Mouse (Mus musculus): Measurements from ENCODE around the gene Gal3st4. TPM values are rescaled to one million over a fixed set of nuclear protein-coding genes. Genes with fewer than 3 reads are reported as not detected.

Gene Gal3st4
- polyA plus RNA-seq, 1 experiment: 0.06 TPM

DNA sequence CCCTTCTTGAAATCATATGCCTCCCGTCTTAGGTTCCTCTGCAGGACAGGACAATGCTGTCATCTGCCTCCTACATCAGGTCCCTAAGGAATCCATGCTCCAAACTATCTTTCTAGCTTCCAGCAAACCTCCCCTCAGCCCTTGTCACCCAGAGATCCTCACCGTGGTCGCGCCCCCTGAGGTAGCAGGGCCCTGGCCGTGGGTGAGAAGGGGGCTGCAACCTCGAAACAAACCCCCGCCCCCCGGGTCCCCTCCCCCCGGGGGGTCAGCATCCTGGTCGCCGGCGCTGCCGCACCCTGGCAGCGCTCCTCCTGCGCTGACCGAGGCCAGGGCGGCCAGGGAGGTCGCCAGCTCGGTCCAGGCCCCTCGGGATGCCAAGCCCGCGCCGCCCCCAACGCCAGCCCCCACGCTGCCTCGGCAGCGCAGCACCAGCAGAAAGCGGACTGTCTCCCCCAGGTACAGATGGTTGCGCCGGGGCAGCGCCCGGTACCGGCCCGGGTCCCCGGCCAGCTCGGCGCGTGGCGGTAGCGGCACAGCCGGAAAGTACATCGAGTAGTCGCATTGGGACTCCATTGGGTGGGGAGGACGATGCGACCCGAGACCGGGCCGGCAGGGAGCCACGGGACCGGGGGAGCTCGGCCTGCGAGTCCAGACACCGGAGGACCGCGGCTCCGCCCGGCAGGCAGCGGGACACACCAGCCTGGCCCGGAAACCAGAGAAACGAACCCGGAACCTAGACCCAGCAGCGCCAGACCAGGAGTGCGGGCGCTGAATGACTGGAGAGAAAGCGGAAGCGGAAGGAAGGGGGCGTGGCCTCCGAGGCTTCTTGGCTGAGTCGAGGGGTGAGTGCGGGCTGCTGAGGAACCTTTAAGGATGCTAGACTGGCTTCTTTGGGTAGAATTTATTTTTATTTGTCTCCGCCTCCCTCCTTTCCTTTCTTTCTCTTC, 9.1 kb downstream of the Gal3st4 start, which contains the start of gene BC037034:
TSS of gene BC037034 (minus strand) at position 774 of the 947 bp plus-strand sequence.
- no peaks in the 10 kb centered on the region for H3K27me3 ChIP-seq (ENCODE audit: control insufficient read depth, insufficient read depth, low read length)
- DNase-seq (ENCODE audit: low read depth in 1 of 2, low spot score in 2 of 2): peak; percentile 81 to 92
- H3K4me1 ChIP-seq (ENCODE audit: control insufficient read depth, insufficient read depth, insufficient read length): peaks cover 17% of the 10 kb centered on the region; the same call in 1 of the 2 replicates
- peaks cover 26% of the 10 kb centered on the region for H3K36me3 ChIP-seq (ENCODE audit: control insufficient read depth, insufficient read depth, low read length)
- WGBS: under 1% methylated on average over 67 of the region's 71 CpGs
- peak within 1 kb of the TSS; percentile 88 for H3K4me3 ChIP-seq (ENCODE audit: extremely low read depth, insufficient read depth, insufficient read length)
- TF ChIP-seq POLR2A (IDR thresholded peaks at IDR 0.05; ENCODE audit: low read depth, low read length) (peak; percentile 56), CTCF (IDR thresholded peaks at IDR 0.05; ENCODE audit: extremely low read depth, insufficient read depth, insufficient read length, insufficient replicate concordance) (no peak)
- peak within 1 kb of the TSS; percentile 86 for H3K27ac ChIP-seq (ENCODE audit: insufficient read depth, low read length)

DNA sequence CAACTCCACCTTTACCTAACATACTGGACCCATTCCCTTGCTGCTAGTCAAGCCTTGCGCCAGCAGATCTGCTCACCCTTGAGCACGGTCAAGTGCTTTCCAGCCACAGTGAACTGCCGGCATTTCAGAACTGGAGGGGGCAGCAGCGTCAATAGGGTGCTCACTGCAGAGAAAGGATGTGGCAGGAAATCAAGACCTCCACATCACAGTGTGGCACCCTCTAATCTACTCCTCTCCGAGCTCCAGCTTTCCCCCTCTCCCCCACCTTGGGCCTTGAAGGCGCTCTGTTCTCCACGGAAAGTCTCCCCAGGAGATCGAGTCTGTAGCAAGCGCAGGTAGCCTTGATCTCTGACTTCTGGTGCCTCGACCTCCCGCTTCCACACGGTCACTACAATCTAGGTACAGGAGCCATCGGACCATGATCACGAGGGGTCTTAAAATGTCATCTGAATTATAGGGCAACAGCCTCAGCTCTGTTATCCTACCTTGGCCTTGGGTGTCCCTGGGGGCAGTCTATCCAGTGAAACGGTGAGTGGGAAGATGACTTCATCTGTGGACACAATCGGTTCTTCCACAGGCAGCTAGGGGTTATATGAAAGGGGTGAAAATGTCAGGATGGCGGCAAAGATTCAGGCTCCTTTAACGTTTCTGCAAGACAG, 9.9 kb downstream of the Gal3st4 start:
- 32% methylated on average over 18 of the region's 18 CpGs for WGBS
- TF ChIP-seq CTCF (IDR thresholded peaks at IDR 0.05; ENCODE audit: extremely low read depth, insufficient read depth, insufficient read length, insufficient replicate concordance) (no peak), POLR2A (IDR thresholded peaks at IDR 0.05; ENCODE audit: low read depth, low read length) (no peak)
- peak overlapping the region; percentile 88 for H3K4me3 ChIP-seq (ENCODE audit: extremely low read depth, insufficient read depth, insufficient read length)
- H3K36me3 ChIP-seq (ENCODE audit: control insufficient read depth, insufficient read depth, low read length): peaks cover 27% of the 10 kb centered on the region
- peak overlapping the region; percentile 4; the same call in 1 of the 2 replicates for H3K27ac ChIP-seq (ENCODE audit: insufficient read depth, low read length)
- H3K27me3 ChIP-seq (ENCODE audit: control insufficient read depth, insufficient read depth, low read length): no peaks in the 10 kb centered on the region
- no peak for DNase-seq (ENCODE audit: low read depth in 1 of 2, low spot score in 2 of 2)
- H3K4me1 ChIP-seq (ENCODE audit: control insufficient read depth, insufficient read depth, insufficient read length): peaks cover 17% of the 10 kb centered on the region; the same call in 1 of the 2 replicates

DNA sequence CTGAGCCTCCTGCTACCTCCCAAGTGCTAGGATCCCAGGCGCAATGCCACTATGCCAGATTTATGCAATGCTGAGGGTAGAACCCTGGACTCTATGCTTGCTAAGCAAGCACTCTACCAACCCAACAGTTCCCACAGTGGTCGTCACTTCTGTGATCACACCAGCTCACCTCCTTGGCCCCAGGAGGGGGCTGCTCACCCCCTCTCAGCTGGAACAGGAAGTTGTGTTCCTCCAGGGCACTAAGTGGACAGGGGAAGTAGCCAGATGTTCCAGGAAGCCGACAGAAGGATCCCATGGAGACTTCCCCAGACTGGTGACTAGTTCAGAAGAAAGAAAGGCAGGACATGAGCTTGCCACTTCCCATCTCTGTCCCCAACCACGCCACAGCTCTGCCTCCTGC, 10.6 kb downstream of the Gal3st4 start:
- H3K27ac ChIP-seq (ENCODE audit: insufficient read depth, low read length): no peak overlapping the region
- DNase-seq (ENCODE audit: low read depth in 1 of 2, low spot score in 2 of 2): no peak

DNA sequence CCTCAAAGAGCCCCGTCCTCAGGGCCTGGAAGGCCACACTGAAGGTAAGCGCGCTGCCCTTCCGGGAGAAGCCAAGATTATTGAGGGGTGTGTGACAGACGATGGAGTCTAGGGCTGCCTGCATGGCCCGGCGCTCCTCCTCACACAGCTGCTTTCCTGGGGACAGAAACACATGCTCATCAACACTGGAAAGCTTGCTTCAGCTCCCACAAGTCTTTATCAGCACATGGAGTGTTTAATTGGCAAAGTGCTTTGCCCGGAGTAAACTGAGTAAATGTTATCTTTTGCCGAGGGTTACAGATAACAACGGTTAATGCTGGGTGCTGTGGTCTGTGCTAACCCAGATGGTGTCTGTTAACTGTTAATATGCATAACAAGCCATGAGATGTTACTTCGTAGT, 11.8 kb downstream of the Gal3st4 start:
- no peak for DNase-seq (ENCODE audit: low read depth in 1 of 2, low spot score in 2 of 2)
- H3K4me3 ChIP-seq (ENCODE audit: extremely low read depth, insufficient read depth, insufficient read length): no peak overlapping the region
- peaks cover 26% of the 10 kb centered on the region for H3K36me3 ChIP-seq (ENCODE audit: control insufficient read depth, insufficient read depth, low read length)
- 75% methylated on average over 11 of the region's 11 CpGs for WGBS
- no peaks in the 10 kb centered on the region for H3K27me3 ChIP-seq (ENCODE audit: control insufficient read depth, insufficient read depth, low read length)
- H3K4me1 ChIP-seq (ENCODE audit: control insufficient read depth, insufficient read depth, insufficient read length): peaks cover 25% of the 10 kb centered on the region
- H3K27ac ChIP-seq (ENCODE audit: insufficient read depth, low read length): no peak overlapping the region
- TF ChIP-seq POLR2A (IDR thresholded peaks at IDR 0.05; ENCODE audit: low read depth, low read length) (no peak), CTCF (IDR thresholded peaks at IDR 0.05; ENCODE audit: extremely low read depth, insufficient read depth, insufficient read length, insufficient replicate concordance) (no peak)

More for the DNA sequence above, 10.6 kb downstream of the Gal3st4 start:
- Histone ChIP-seq H3K36me3 (ENCODE audit: control insufficient read depth, insufficient read depth, low read length) (peaks cover 27% of the 10 kb centered on the region), H3K4me1 (ENCODE audit: control insufficient read depth, insufficient read depth, insufficient read length) (peaks cover 21% of the 10 kb centered on the region; the same call in 1 of the 2 replicates), H3K27me3 (ENCODE audit: control insufficient read depth, insufficient read depth, low read length) (no peaks in the 10 kb centered on the region), H3K4me3 (ENCODE audit: extremely low read depth, insufficient read depth, insufficient read length) (no peak overlapping the region)
- TF ChIP-seq CTCF (IDR thresholded peaks at IDR 0.05; ENCODE audit: extremely low read depth, insufficient read depth, insufficient read length, insufficient replicate concordance) (no peak), POLR2A (IDR thresholded peaks at IDR 0.05; ENCODE audit: low read depth, low read length) (no peak)
- 44% methylated on average over 4 of the region's 4 CpGs for WGBS

DNA sequence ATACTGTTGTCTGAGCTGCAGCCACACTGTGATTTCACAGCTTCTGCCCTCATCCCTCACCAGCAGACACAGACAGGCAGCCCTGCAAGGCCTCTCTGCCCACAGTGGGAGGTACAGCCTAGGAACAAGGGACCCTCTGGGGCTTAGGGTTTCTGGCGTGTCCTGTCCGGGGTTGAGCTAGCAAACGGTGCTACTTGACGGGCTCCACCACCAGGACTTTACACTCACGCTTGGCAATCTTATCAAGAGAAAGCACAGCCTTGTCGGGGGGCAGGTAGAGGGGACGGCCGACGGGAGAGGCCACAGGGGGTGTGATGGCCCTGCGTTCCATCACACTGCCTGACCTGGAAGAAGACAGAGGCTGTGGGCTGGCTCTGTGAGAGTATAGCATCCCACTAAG, 12.6 kb downstream of the Gal3st4 start:
- Histone ChIP-seq H3K27me3 (ENCODE audit: control insufficient read depth, insufficient read depth, low read length) (no peaks in the 10 kb centered on the region), H3K4me1 (ENCODE audit: control insufficient read depth, insufficient read depth, insufficient read length) (peaks cover 25% of the 10 kb centered on the region), H3K4me3 (ENCODE audit: extremely low read depth, insufficient read depth, insufficient read length) (no peak overlapping the region), H3K27ac (ENCODE audit: insufficient read depth, low read length) (no peak overlapping the region), H3K36me3 (ENCODE audit: control insufficient read depth, insufficient read depth, low read length) (peaks cover 26% of the 10 kb centered on the region)
- 84% methylated on average over 10 of the region's 10 CpGs for WGBS
- DNase-seq (ENCODE audit: low read depth in 1 of 2, low spot score in 2 of 2): no peak
- no peak for TF ChIP-seq CTCF (IDR thresholded peaks at IDR 0.05; ENCODE audit: extremely low read depth, insufficient read depth, insufficient read length, insufficient replicate concordance)
- TF ChIP-seq POLR2A (IDR thresholded peaks at IDR 0.05; ENCODE audit: low read depth, low read length): no peak

DNA sequence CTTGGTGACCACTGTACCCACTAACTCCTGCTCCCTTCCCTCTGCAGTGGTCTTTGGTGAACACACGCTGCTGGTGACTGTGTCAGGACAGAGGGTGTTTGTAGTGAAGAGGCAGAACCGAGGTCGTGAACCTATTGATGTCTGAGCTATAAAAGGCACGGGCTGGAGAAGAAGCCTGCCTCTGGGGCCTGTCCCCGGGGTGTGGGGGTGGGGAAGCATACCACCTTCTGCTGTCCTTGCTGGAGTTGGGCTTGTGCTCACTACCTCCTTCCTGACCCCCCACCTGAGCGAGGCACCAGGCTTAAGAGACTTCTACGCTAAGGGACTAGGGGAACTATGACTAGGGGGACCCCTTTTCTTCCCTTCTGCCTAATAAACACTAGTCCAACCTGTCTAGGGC, 13.6 kb downstream of the Gal3st4 start:
- Histone ChIP-seq H3K4me3 (ENCODE audit: extremely low read depth, insufficient read depth, insufficient read length) (no peak overlapping the region), H3K4me1 (ENCODE audit: control insufficient read depth, insufficient read depth, insufficient read length) (peaks cover 22% of the 10 kb centered on the region), H3K36me3 (ENCODE audit: control insufficient read depth, insufficient read depth, low read length) (peaks cover 26% of the 10 kb centered on the region), H3K27me3 (ENCODE audit: control insufficient read depth, insufficient read depth, low read length) (no peaks in the 10 kb centered on the region), H3K27ac (ENCODE audit: insufficient read depth, low read length) (no peak overlapping the region)
- TF ChIP-seq POLR2A (IDR thresholded peaks at IDR 0.05; ENCODE audit: low read depth, low read length) (no peak), CTCF (IDR thresholded peaks at IDR 0.05; ENCODE audit: extremely low read depth, insufficient read depth, insufficient read length, insufficient replicate concordance) (no peak)
- WGBS: 58% methylated on average over 7 of the region's 7 CpGs
- no peak for DNase-seq (ENCODE audit: low read depth in 1 of 2, low spot score in 2 of 2)
